ENCODE assay signal across 8 mouse cellular contexts in genomic region chr11:32383341-32384134, GRCm38 (mm10). TPM values are rescaled to one million over a fixed set of nuclear protein-coding genes. Genes with fewer than 3 reads are reported as not detected.
DNase-seq lines count a peak whose midpoint lies in the region; ATAC-seq and TF ChIP-seq lines count a peak whose summit lies in the region.

No protein-coding gene starts in this region.

- H3K9me3 ChIP-seq in hindbrain, embryonic 14.5 days (ENCODE audit: control insufficient read depth, low read length): no peaks in the 10 kb centered on the region
- H3K9me3 ChIP-seq in limb, embryonic 12.5 days: no peaks in the 10 kb centered on the region
- no peaks in the 10 kb centered on the region for H3K9me3 ChIP-seq in neural tube, embryonic 12.5 days

- ATAC-seq in hindbrain, embryonic 14.5 days (ENCODE audit: low FRiP score): peak; percentile 88
- peak; percentile 57; the same call in 1 of the 2 replicates for ATAC-seq in limb, embryonic 12.5 days (ENCODE audit: insufficient number of reproducible peaks, insufficient read depth, low FRiP score, low TSS enrichment, low read depth)
- ATAC-seq in neural tube, embryonic 12.5 days (ENCODE audit: low FRiP score, low read depth): peak; percentile 33

- H3K9ac ChIP-seq in hindbrain, embryonic 14.5 days: no peak overlapping the region
- no peak overlapping the region for H3K9ac ChIP-seq in limb, embryonic 12.5 days (replicated peaks)
- no peak overlapping the region for H3K9ac ChIP-seq in neural tube, embryonic 12.5 days

- H3K4me1 ChIP-seq in hindbrain, embryonic 14.5 days (replicated peaks; ENCODE audit: control insufficient read depth, insufficient read depth, low read length): 0 out of 2 replicates have a peak, but pooled peaks cover 7% of the 10 kb centered on the region
- 0 out of 2 replicates have a peak, but pooled peaks cover 12% of the 10 kb centered on the region for H3K4me1 ChIP-seq in limb, embryonic 12.5 days (replicated peaks)
- peaks cover 13% of the 10 kb centered on the region for H3K4me1 ChIP-seq in neural tube, embryonic 12.5 days

- peak; percentile 61 for DNase-seq in adrenal gland, postnatal 10 days
- no peak for DNase-seq in adrenal gland, adult 8-10 months
- peak; percentile 22 for DNase-seq in adrenal gland, postnatal 25 days
- peak; percentile 78 for DNase-seq in gastrocnemius, adult 2 months
- peak; percentile 59 for DNase-seq in hindbrain, embryonic 14.5 days (ENCODE audit: low spot score)
- DNase-seq in spleen, postnatal 14 days (ENCODE audit: low spot score in 2 of 2): no peak

- intact Hi-C loops in gastrocnemius, adult 2 months (cut with DNase I): no loop called here

- 4% methylated on average over 10 of the region's 10 CpGs for WGBS in hindbrain, embryonic 14.5 days
- 45% methylated on average over 9 of the region's 10 CpGs for WGBS in limb, embryonic 12.5 days
- WGBS in neural tube, embryonic 12.5 days: 6% methylated on average over 10 of the region's 10 CpGs

- no peak overlapping the region for H3K4me3 ChIP-seq in gastrocnemius, adult 2 months
- H3K4me3 ChIP-seq in hindbrain, embryonic 14.5 days (replicated peaks; ENCODE audit: low read length): no peak overlapping the region
- H3K4me3 ChIP-seq in limb, embryonic 12.5 days (replicated peaks): no peak overlapping the region
- no peak overlapping the region for H3K4me3 ChIP-seq in neural tube, embryonic 12.5 days

- TF ChIP-seq CTCF in gastrocnemius, adult 2 months (IDR thresholded peaks at IDR 0.05): no peak

- H3K36me3 ChIP-seq in hindbrain, embryonic 14.5 days (replicated peaks; ENCODE audit: control insufficient read depth, insufficient read depth): peaks cover 50% of the 10 kb centered on the region
- H3K36me3 ChIP-seq in limb, embryonic 12.5 days: peaks cover 72% of the 10 kb centered on the region
- H3K36me3 ChIP-seq in neural tube, embryonic 12.5 days: peaks cover 37% of the 10 kb centered on the region

- no peaks in the 10 kb centered on the region for H3K27me3 ChIP-seq in hindbrain, embryonic 14.5 days (ENCODE audit: control insufficient read depth, insufficient read depth, low read length)
- H3K27me3 ChIP-seq in limb, embryonic 12.5 days: no peaks in the 10 kb centered on the region
- H3K27me3 ChIP-seq in neural tube, embryonic 12.5 days (replicated peaks): no peaks in the 10 kb centered on the region

- peak overlapping the region; percentile 77 for H3K27ac ChIP-seq in gastrocnemius, adult 2 months
- H3K27ac ChIP-seq in hindbrain, embryonic 14.5 days: peak overlapping the region; percentile 65
- H3K27ac ChIP-seq in limb, embryonic 12.5 days: peak overlapping the region; percentile 93
- peak overlapping the region; percentile 37; the same call in 1 of the 2 replicates for H3K27ac ChIP-seq in neural tube, embryonic 12.5 days

- H3K4me2 ChIP-seq in hindbrain, embryonic 14.5 days (replicated peaks): no peak overlapping the region
- H3K4me2 ChIP-seq in limb, embryonic 12.5 days: no peak overlapping the region
- H3K4me2 ChIP-seq in neural tube, embryonic 12.5 days (replicated peaks): no peak overlapping the region

RNA-seq across cellular contexts. Expression of gene Sh3pxd2b, which starts 35.9 kb away (rescaled TPM):
- total RNA-seq in adrenal gland, postnatal 10 days (2021): 10 to 100 TPM; 14.9 to 17.2 TPM
- 10 to 100 TPM in 2 of 4 experiments, 1 to 10 TPM in 2; 5.6 to 10.8 (median 8.8) TPM for total RNA-seq in adrenal gland, adult 8-10 months (2022)
- total RNA-seq in adrenal gland, postnatal 25 days (2021): 4.6 and 5.1 TPM in 2 replicates
- 1 to 10 TPM; 2.5 to 7.1 TPM for total RNA-seq in gastrocnemius, adult 2 months (2021)
- polyA plus RNA-seq in hindbrain, embryonic 14.5 days (2014; fragmentation: Nextera tagmentation; extraction: Ambion mirVana): 21.8 and 23.4 TPM in 2 replicates
- 27.7 and 29.4 TPM in 2 replicates for polyA plus RNA-seq in limb, embryonic 12.5 days (2016; fragmentation: Nextera tagmentation; extraction: Ambion mirVana)
- polyA plus RNA-seq in neural tube, embryonic 12.5 days (2016; fragmentation: Nextera tagmentation; extraction: Ambion mirVana): 24.6 and 25.0 TPM in 2 replicates

Comparison
In these comparisons a context has a peak if more than half of its experiments do, and no peak if none do; other contexts are left out.
1. DNase-seq: peak in adrenal gland, postnatal 10 days (single experiment), adrenal gland, postnatal 25 days (single experiment), gastrocnemius, adult 2 months (single experiment) and hindbrain, embryonic 14.5 days (single experiment); none in adrenal gland, adult 8-10 months (single experiment) and spleen, postnatal 14 days (0 of 2).
2. H3K27ac ChIP-seq: peak in every context shown above with its lines; median percentile 93 in limb, embryonic 12.5 days; 77 in gastrocnemius, adult 2 months; 65 in hindbrain, embryonic 14.5 days; 37 in neural tube, embryonic 12.5 days.
3. ATAC-seq: peak in every context shown above with its lines; median percentile 88 in hindbrain, embryonic 14.5 days; 57 in limb, embryonic 12.5 days; 33 in neural tube, embryonic 12.5 days.